Mouse (Mus musculus) megakaryocyte, embryonic 14.5 days (primary cell): ENCODE data around the gene Ppp1r14c.

Source experiments
- FLI1 ChIP-seq: IDR thresholded peaks from 2 replicates; pipeline ENCODE4 v1.6.1; 2012; ENCODE audit warnings: low read length, inconsistent platforms, mixed read lengths
- GATA1 ChIP-seq: IDR thresholded peaks from 3 replicates; pipeline ENCODE4 v1.6.1; 2012; ENCODE audit warnings: mixed read lengths, low read length, inconsistent platforms, borderline replicate concordance

DNA sequence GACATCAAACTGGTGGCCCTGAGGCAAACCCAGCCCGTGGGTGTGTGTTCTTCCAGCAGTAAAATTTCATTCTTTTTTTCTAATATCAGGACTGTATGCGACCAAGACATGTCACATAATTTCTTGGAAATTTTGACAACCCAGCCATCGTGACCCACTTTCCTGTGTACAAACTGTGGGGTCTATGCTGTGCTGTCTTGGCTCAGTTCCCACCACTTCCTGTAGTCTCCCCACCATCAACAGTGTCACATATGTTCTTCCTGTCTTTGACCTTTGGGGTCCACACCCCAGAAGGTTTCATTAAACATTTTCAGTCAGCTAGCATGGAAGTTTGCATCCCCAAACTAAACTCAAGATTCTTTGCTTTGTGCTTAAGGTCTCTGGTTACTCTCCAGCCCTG is 145.5 kb downstream of the Ppp1r14c start:
- TF ChIP-seq GATA1 (no peak), FLI1 (no peak)
